In the genomic region with DNA sequence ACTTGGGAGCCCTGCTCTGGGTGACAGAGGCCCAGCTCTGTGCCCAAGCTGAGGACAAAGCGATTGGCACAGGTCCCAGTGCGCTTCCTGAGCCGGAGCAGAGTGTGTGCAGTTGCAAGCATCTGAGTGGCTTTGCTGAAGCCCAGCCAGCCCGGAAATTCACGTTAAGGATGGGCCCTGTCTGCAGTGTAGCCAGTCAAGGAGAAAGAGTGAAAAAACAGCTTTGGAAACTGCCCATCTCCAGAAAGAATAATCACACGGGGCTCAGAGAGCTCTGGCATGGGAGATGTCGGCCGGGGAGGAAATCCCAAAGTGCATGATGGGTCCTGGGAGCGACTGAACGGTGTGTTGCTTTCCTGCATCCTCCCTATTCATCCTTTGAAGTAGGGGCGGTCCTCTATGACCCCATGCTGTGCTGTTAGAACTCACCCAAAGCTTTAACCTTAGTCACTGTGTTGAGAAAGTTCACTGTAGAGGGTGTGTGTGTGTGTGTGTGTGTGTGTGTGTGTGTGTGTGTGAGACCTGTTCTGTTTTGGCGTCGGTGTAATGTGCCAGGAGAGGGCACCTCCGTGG, we compare ENCODE assay signal across 9 mouse cellular contexts. TPM values are rescaled to one million over a fixed set of nuclear protein-coding genes. Genes with fewer than 3 reads are reported as not detected.
DNase-seq lines count a peak whose midpoint lies in the region; ATAC-seq lines count a peak whose summit lies in the region.
"Had no signal": no experiment of that assay in that cellular context is flagged by ENCODE, and none has a peak within 500 bp of the region (broad histone marks: within the 10 kb centered on the region; RNA-seq: fewer than 3 reads in every experiment).

No protein-coding gene starts in this region.

- no peaks in the 10 kb centered on the region for H3K27me3 ChIP-seq in hindbrain, embryonic 11.5 days (ENCODE audit: control insufficient read depth, insufficient read depth, low read length)

- H3K4me3 ChIP-seq in hindbrain, embryonic 11.5 days (ENCODE audit: low read depth, low read length): no peak overlapping the region
- H3K4me3 ChIP-seq: erythroblast, embryonic 14.5 days had no signal

- H3K27ac ChIP-seq in hindbrain, embryonic 11.5 days (ENCODE audit: low read depth, low read length): peak overlapping the region; percentile 63

- DNase-seq in adipocyte (ENCODE audit: low spot score): peak; percentile 38
- DNase-seq in cerebellum, adult 9-10 months: peak; percentile 11
- peak; percentile 29 to 37 for DNase-seq in frontal cortex, postnatal 25 days (ENCODE audit: low spot score in 2 of 2)
- peak; percentile 39 for DNase-seq in hindbrain, embryonic 11.5 days (ENCODE audit: low spot score)
- DNase-seq in layer of hippocampus, postnatal 36 days: peak; percentile 41 to 54
- peak; percentile 76 to 90 for DNase-seq in lung, postnatal 4 days
- DNase-seq in right cerebral cortex, postnatal 14 days: peak; percentile 59
- DNase-seq in thymus, postnatal 14 days: no peak

- 0 out of 2 replicates have a peak overlapping the region, but pooled peaks have one; percentile 38 for H3K9ac ChIP-seq in hindbrain, embryonic 11.5 days (ENCODE audit: low read depth, low read length)

- no peaks in the 10 kb centered on the region for H3K36me3 ChIP-seq in hindbrain, embryonic 11.5 days (ENCODE audit: control insufficient read depth, insufficient read depth, low read length)

- 36% methylated on average over 14 of the region's 14 CpGs for WGBS in hindbrain, embryonic 11.5 days

- no peaks in the 10 kb centered on the region; the same call in 1 of the 2 replicates for H3K4me1 ChIP-seq in hindbrain, embryonic 11.5 days (replicated peaks; ENCODE audit: control insufficient read depth, insufficient read depth, low read length)

- ATAC-seq in hindbrain, embryonic 11.5 days (ENCODE audit: low FRiP score): peak; percentile 79

- peak overlapping the region; percentile 8; the same call in 1 of the 2 replicates for H3K4me2 ChIP-seq in hindbrain, embryonic 11.5 days (replicated peaks; ENCODE audit: low read depth, low read length)

- no peaks in the 10 kb centered on the region for H3K9me3 ChIP-seq in hindbrain, embryonic 11.5 days (ENCODE audit: control insufficient read depth, low read length)

RNA-seq across cellular contexts. Expression of gene Cd180, which starts 5.5 kb away (rescaled TPM):
- polyA plus RNA-seq in hindbrain, embryonic 11.5 days (2014; fragmentation: Nextera tagmentation; extraction: Ambion mirVana): 0.78 and 1.2 TPM in 2 replicates
- 1 to 10 TPM; 2.4 to 3.0 TPM for total RNA-seq in layer of hippocampus, postnatal 36 days (2021)
- polyA plus RNA-seq: erythroblast, embryonic 14.5 days had no signal
